Mouse (Mus musculus) 3T3-L1 (cell line): ENCODE results near the gene Mlip.
"Not testable (repeated sequence)": the region's sequence is repeated elsewhere in the genome, so short reads cannot be mapped to it uniquely, and the experiment has no call there.

Experiments used
- DNase-seq: peaks from one replicate; pipeline ENCODE4 v3.0.0-alpha.2; 2015; ENCODE audit warnings: low read depth, low spot score

The Mlip gene

GRCm38 (mm10) chr9:77251511-77252112 is 101.2 kb downstream of the Mlip start:
- no peak for DNase-seq

- DNase-seq, result no peak
Measured at GRCm38 (mm10) chr9:77198250-77198649, 154.5 kb downstream of the Mlip start.

- DNase-seq, result no peak
Measured at GRCm38 (mm10) chr9:77179486-77179885, 173.3 kb downstream of the Mlip start.

GRCm38 (mm10) chr9:77175870-77176269 is 176.9 kb downstream of the Mlip start:
- DNase-seq, result no peak

- DNase-seq, result peak; percentile 57
Measured at GRCm38 (mm10) chr9:77172044-77172443, 180.7 kb downstream of the Mlip start.

GRCm38 (mm10) chr9:77165877-77166276 is 186.9 kb downstream of the Mlip start:
- DNase-seq, result no peak

- peak; percentile 43 for DNase-seq
Measured at GRCm38 (mm10) chr9:77161764-77162163, 191.0 kb downstream of the Mlip start.

GRCm38 (mm10) chr9:77160277-77160926 is 192.4 kb downstream of the Mlip start:
- DNase-seq, result no peak

GRCm38 (mm10) chr9:77148518-77149257 is 204.1 kb downstream of the Mlip start:
- DNase-seq, result no peak

- DNase-seq, result no peak
Measured at GRCm38 (mm10) chr9:77119735-77120134, 233.0 kb downstream of the Mlip start.

- DNase-seq, result no peak
Measured at GRCm38 (mm10) chr9:77096886-77097285, 255.9 kb downstream of the Mlip start.

GRCm38 (mm10) chr9:77083221-77083620 is 269.5 kb downstream of the Mlip start:
- DNase-seq, result not testable (repeated sequence)

GRCm38 (mm10) chr9:77071676-77072075 is 281.1 kb downstream of the Mlip start:
- DNase-seq, result no peak

- peak; percentile 7 for DNase-seq
Measured at GRCm38 (mm10) chr9:77056611-77057010, 296.2 kb downstream of the Mlip start.

- DNase-seq, result no peak
Measured at GRCm38 (mm10) chr9:77054426-77055193, 298.2 kb downstream of the Mlip start.
